Mouse (Mus musculus): Measurements from ENCODE around the gene Lef1.

Gene Lef1

DNA sequence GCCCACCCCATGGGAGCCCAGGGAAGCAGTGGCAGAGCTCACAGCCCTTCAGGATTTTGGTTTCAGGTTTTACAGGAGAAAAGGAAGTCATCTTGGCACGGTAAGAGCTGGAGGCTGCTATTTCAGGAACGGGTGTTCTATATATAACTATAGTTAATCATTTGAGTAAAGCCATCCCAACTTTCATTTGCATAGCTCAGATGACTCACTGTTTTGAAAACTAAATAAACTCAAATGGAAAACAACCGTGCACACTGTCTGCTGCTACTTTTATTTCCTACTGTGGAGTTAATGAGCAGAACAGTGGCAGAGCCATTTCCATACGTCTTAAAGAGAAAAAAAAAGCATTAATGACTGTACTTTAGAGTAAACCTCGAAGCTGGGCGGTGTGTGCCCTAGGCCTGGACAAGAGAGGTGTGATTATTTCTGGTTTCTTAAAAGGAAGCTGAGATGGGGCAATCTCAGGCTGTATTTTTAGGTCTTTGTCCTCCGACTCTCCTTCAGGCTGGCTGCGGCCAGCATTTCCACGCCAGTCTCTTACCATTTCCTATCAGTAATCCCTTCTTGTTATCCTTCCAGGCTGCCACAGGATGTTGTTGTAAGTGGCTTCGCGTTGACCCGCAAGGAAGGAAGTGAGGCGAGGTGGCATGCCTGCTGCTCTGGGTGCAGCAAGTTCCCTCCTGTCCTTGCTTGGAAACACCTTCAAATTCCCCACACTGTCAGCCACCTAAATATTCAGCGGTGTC lies 29.2 kb downstream of the Lef1 start:
- no peak for DNase-seq (ENCODE audit: extremely low read depth, low read depth)

GRCm38 (mm10) chr3:131140091-131140462 lies 29.8 kb downstream of the Lef1 start:
- no peak for DNase-seq (ENCODE audit: extremely low read depth, low read depth)

DNA sequence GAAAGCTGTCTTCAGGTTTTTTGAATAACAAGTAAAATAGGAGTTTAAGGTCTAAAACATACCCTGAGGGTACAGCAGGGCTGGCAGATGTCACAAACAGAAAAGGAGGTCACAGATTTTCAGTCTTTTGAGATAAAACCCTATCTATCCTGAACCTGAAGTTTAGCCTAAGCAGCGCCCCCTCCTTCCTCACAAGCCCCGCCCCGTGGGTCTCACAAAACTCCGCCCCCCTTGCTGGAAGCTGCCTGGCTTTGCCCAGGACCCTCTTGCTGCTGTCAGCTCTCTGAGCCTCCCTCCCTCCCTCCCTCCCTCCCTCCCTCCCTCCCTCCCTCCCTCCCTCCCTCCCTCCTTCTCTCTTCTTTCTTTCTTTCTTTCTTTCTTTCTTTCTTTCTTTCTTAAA lies 31.3 kb downstream of the Lef1 start:
- no peak for DNase-seq (ENCODE audit: extremely low read depth, low read depth)

DNA sequence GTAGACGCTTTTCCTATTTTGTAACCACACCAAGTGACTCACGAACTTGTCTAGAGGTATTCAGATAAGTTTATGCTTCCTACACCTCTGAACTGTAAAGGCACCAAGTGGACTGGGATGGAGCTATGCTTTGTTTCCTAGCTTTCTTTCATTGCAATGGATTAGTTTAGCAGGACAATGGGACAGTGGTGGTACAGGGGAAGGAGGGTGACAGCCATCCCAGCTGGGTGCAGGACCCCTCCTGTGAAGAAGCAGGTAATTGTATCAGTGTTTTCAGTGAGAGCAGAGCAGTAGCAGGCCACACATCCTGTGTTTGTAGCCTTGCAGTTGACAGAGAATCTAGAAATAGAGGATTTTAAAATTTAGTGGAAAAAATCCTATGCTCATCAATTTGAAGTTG lies 34.0 kb downstream of the Lef1 start:
- DNase-seq (ENCODE audit: extremely low read depth, low read depth) = no peak

GRCm38 (mm10) chr3:131152921-131153320 lies 42.6 kb downstream of the Lef1 start:
- DNase-seq (ENCODE audit: extremely low read depth, low read depth) = no peak

DNA sequence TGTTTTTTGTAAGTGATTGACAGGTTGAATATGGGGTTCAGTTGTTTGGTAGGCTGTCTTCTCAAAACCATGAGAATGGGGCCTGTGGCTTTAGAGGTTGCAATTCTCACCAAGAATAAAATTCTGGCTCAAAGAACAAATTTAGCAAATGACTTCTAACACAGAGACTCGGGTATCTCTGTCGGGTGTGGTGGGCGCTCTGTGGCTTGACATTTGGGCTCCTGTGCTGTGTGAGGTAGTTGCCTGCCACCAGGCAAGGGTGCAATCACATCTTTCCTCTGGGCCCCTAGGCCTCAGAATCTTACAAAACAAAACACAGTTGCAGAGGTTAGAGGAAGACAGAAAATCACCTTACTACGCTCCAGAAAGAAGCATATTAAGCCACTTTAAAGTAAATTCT lies 43.6 kb downstream of the Lef1 start:
- no peak for DNase-seq (ENCODE audit: extremely low read depth, low read depth)

- DNase-seq (ENCODE audit: extremely low read depth, low read depth) = no peak
Measured at GRCm38 (mm10) chr3:131154576-131154975, 44.3 kb downstream of the Lef1 start.

GRCm38 (mm10) chr3:131155066-131155465 lies 44.8 kb downstream of the Lef1 start:
- no peak for DNase-seq (ENCODE audit: extremely low read depth, low read depth)

DNA sequence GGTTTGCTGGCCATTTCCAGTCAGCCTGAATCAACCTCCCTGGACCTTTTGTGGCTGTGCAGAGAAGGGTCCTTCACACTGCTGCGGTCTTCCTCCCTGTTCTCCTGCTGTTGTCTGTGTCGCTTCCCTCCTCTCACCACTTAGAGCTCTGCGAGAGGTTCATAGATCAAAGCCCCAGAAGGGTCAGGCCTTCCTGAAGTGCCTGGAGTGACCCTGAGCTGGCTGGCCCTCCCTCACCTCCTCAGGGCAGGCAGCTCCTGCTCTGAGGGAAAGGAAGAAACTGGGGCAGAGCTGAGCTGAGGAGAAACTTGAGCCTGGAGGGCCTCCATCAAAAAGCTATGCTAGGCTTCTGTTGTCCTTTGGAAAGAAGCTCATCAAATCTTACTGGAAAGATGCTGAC lies 45.4 kb downstream of the Lef1 start:
- no peak for DNase-seq (ENCODE audit: extremely low read depth, low read depth)

- DNase-seq (ENCODE audit: extremely low read depth, low read depth) = no peak
Measured at GRCm38 (mm10) chr3:131156377-131156776, 46.1 kb downstream of the Lef1 start.

- no peak for DNase-seq (ENCODE audit: extremely low read depth, low read depth)
Measured at GRCm38 (mm10) chr3:131157471-131157870, 47.2 kb downstream of the Lef1 start.

GRCm38 (mm10) chr3:131159204-131159760 lies 49.0 kb downstream of the Lef1 start:
- no peak for DNase-seq (ENCODE audit: extremely low read depth, low read depth)

GRCm38 (mm10) chr3:131159881-131160615 lies 49.8 kb downstream of the Lef1 start:
- no peak for DNase-seq (ENCODE audit: extremely low read depth, low read depth)

- no peak for DNase-seq (ENCODE audit: extremely low read depth, low read depth)
Measured at GRCm38 (mm10) chr3:131160921-131161320, 50.6 kb downstream of the Lef1 start.

GRCm38 (mm10) chr3:131167731-131168130 lies 57.5 kb downstream of the Lef1 start:
- DNase-seq (ENCODE audit: extremely low read depth, low read depth) = no peak

DNA sequence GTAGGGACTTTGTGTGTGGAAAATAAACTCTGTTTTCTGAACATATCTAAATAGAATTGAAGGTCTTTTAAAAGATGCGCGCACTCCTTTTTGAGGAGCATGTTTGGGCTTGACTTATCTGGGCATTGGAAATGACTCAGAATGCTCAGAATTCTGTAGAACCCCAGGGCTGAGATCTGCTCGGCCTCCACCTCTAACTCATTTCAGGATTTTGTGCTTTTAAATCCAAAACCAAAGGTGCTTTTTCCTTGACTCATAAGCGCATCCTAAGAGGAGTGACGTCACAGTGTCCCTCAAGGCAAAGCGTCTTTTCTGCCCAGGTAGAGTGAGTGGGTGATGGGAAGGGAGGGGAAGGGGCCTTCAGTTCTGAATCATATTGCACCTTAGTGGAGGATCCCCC lies 58.9 kb downstream of the Lef1 start:
- DNase-seq (ENCODE audit: extremely low read depth, low read depth) = no peak

DNA sequence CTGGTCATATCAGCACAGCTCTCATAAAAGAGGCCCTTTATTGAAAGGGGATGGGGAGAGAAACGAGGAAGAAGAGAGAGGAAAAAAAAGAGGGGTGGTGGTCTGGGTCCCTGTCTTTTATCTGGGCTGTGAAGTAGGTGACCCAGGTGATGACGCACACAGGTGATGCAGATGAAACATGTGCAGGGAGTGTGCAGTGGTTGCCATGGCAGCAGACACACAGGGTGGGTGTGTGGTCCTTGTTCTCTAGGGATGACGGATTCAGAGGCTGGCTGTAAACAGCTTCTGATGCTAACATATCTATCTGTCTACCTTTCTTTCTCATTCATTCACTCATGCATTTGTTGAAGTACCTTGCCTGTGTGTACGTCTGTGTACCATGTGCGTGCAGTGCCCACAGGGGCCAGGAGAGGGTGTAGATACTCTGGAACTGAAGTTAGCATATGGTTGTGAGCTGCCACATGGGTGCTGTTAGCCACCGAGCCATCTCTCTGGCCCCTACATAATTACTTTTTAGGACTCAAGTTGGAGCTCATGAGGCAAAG lies 59.9 kb downstream of the Lef1 start:
- DNase-seq (ENCODE audit: extremely low read depth, low read depth) = no peak

- no peak for DNase-seq (ENCODE audit: extremely low read depth, low read depth)
Measured at GRCm38 (mm10) chr3:131171292-131171960, 61.2 kb downstream of the Lef1 start.

DNA sequence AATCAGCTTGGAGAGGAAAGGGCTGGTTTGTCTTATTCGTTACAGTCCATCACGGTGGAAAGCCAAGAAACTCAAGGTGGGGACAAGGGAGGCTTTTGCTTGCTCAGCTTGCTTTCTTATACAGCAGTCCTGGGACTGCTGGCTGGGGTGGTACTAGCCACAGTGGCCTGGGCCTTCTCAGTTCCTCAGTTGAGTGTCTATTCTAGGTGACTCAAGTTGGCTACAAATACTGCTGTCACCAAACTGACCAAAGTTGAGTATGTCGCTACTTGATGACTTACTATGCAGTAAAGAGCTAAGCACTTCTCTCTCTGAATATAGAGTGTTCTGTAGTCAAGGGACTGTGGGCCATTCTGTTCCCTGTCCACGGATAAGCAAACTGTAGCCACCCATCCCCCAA lies 62.0 kb downstream of the Lef1 start:
- DNase-seq (ENCODE audit: extremely low read depth, low read depth) = no peak

DNA sequence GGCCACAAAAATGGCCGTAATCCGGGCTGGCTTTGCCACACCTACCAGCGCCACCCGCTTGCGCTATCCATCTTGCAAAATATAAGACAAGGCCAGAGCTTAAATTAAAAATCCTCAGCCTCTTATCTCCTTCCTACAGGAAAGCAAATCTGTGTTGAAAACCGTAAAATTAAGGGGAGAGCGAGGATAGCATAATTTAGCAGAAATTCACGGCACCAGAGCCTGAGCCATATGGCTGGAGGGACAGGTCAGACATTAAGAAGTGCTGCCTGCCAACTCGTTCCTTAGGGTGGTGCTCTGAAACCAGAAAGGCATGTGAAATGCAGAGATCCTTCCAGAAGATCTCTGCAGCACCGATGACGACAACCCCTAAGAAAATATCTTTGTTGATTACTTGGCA lies 70.7 kb downstream of the Lef1 start:
- DNase-seq (ENCODE audit: extremely low read depth, low read depth) = no peak

- no peak for DNase-seq (ENCODE audit: extremely low read depth, low read depth)
Measured at GRCm38 (mm10) chr3:131182158-131182557, 71.9 kb downstream of the Lef1 start.

- no peak for DNase-seq (ENCODE audit: extremely low read depth, low read depth)
Measured at GRCm38 (mm10) chr3:131186193-131186592, 75.9 kb downstream of the Lef1 start.

Data from MEL-GATA-1-ER (cell line).